Mouse (Mus musculus): ENCODE data around the gene Rbm26.

- TF ChIP-seq CTCF (IDR thresholded peaks at IDR 0.05; ENCODE audit: borderline replicate concordance, control insufficient read depth, extremely low read depth, insufficient read depth, low read length, poor library complexity) (no peak), POLR2A (IDR thresholded peaks at IDR 0.05; ENCODE audit: control insufficient read depth, extremely low read depth, insufficient read depth, low read length, poor library complexity) (no peak)
These were observed 91.7 kb downstream of the Rbm26 start for GRCm38 (mm10) chr14:105085332-105085993.
